Mouse (Mus musculus): Measurements from ENCODE around the gene Olfr1321. TPM values are rescaled to one million over a fixed set of nuclear protein-coding genes. Genes with fewer than 3 reads are reported as not detected.

Gene Olfr1321
- total RNA-seq (2014; fragmentation: Nextera tagmentation), result not detected in 2 replicates
- 0.05 TPM in 1 of 2 replicates, not detected in the other for total RNA-seq (2017)
- not detected in 2 replicates for polyA plus RNA-seq (2012)

DNA sequence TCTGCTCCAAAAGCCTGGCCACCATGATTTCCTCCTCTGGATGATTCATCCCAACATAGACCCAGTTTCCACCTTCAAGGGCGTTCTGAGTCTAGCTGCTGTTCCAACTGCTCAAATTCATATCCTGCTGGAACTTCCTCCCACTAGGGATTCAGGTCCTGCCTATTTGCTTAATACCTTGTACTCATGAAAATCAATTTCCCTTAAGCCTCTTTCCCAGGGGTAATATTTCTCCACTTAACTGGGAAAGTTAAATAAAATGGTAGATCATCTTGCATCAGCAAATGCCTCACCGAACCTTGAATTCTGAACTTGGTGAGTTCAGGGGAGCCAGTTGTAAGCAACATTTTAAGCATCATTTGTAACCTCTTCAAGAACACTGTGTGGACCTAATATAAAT is at the start of gene Olfr1321:
Gene Olfr1321, minus strand, starts transcription at position 101 of the 400 bp plus-strand sequence.
- no peak for ATAC-seq (ENCODE audit: extremely low read depth, insufficient number of reproducible peaks, low FRiP score, poor library complexity, severe bottlenecking)
- H3K4me1 ChIP-seq (ENCODE audit: insufficient read depth, low read depth, low read length), result no peaks in the 10 kb centered on the region
- TF ChIP-seq POLR2AphosphoS5 (IDR thresholded peaks at IDR 0.05; ENCODE audit: insufficient replicate concordance, low read depth, low read length) (no peak), TAL1 (conservative IDR thresholded peaks at IDR 0.05; ENCODE audit: low read depth, low read length) (no peak), GATA2 (IDR thresholded peaks at IDR 0.05; ENCODE audit: borderline replicate concordance, low read depth, low read length) (no peak), GATA1 (IDR thresholded peaks at IDR 0.05; ENCODE audit: borderline replicate concordance, low read length) (no peak), CTCF (IDR thresholded peaks at IDR 0.05; ENCODE audit: low read depth, low read length) (no peak)
- H3K27me3 ChIP-seq (ENCODE audit: insufficient read depth, low read length), result no peaks in the 10 kb centered on the region
- DNase-seq (ENCODE audit: low spot score), result no peak
- H3K9me3 ChIP-seq (replicated peaks), result no peaks in the 10 kb centered on the region
- H3K4me3 ChIP-seq (ENCODE audit: low read depth, low read length), result no peak within 1 kb of the TSS
- no peaks in the 10 kb centered on the region for H3K36me3 ChIP-seq (replicated peaks)

DNA sequence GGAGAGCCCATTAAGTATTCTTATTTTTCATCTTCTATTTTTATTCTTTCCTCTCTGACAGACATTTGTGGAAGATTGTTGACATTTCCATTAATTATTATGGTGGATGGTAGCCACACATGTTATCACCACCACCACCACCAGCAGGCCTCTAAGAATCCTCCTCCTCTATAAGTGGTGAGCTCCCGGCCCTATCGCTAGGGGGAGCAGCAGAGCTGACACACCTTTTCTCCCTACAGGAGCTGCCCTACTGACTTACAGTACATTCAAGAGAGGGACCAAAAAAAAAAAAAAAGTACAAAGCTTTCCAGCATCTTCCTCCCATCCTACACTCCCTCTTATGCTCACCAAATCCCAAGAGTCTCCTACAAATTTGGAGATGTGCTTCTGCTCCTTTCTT is 36.0 kb upstream of the Olfr1321 start:
- no peaks in the 10 kb centered on the region for H3K4me1 ChIP-seq (ENCODE audit: insufficient read depth, low read depth, low read length)
- TF ChIP-seq CTCF (IDR thresholded peaks at IDR 0.05; ENCODE audit: low read depth, low read length) (no peak), POLR2AphosphoS5 (IDR thresholded peaks at IDR 0.05; ENCODE audit: insufficient replicate concordance, low read depth, low read length) (no peak), TAL1 (conservative IDR thresholded peaks at IDR 0.05; ENCODE audit: low read depth, low read length) (no peak), GATA1 (IDR thresholded peaks at IDR 0.05; ENCODE audit: borderline replicate concordance, low read length) (no peak), GATA2 (IDR thresholded peaks at IDR 0.05; ENCODE audit: borderline replicate concordance, low read depth, low read length) (no peak)
- H3K4me3 ChIP-seq (ENCODE audit: low read depth, low read length), result no peak overlapping the region
- ATAC-seq (ENCODE audit: extremely low read depth, insufficient number of reproducible peaks, low FRiP score, poor library complexity, severe bottlenecking), result no peak
- no peaks in the 10 kb centered on the region for H3K27me3 ChIP-seq (ENCODE audit: insufficient read depth, low read length)
- no peaks in the 10 kb centered on the region for H3K36me3 ChIP-seq (replicated peaks)
- DNase-seq (ENCODE audit: low spot score), result no peak
- no peaks in the 10 kb centered on the region for H3K9me3 ChIP-seq (replicated peaks)

DNA sequence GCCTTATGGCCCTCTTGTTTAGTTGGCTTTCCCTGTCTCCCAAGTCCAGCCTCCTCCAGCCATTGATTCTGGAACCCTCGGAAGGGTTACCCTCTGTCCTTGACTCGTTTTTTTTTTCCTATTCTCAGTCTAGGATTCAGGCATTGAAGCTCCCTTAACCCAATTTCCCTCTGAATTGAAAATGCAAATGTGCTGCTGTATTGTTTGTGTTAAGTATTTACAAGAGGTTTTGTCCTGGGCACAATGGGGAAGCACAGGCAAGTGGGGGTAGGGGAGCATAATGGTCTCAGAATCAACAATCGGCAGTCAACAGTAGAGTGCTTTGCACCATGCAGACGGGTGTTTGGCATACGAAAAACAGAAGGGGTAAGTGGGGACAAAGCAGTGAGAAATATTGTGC is 10.3 kb upstream of the Olfr1321 start:
- no peaks in the 10 kb centered on the region for H3K9me3 ChIP-seq (replicated peaks)
- H3K4me1 ChIP-seq (ENCODE audit: insufficient read depth, low read depth, low read length), result no peaks in the 10 kb centered on the region
- DNase-seq (ENCODE audit: low spot score) (no peak), ATAC-seq (ENCODE audit: extremely low read depth, insufficient number of reproducible peaks, low FRiP score, poor library complexity, severe bottlenecking) (no peak)
- H3K4me3 ChIP-seq (ENCODE audit: low read depth, low read length), result no peak overlapping the region
- H3K27me3 ChIP-seq (ENCODE audit: insufficient read depth, low read length), result no peaks in the 10 kb centered on the region
- H3K36me3 ChIP-seq (replicated peaks), result no peaks in the 10 kb centered on the region
- no peak for TF ChIP-seq GATA1 (IDR thresholded peaks at IDR 0.05; ENCODE audit: borderline replicate concordance, low read length)

Other genes with a start within 250 kb of the Olfr1321 start
- not detected in 2 replicates for gene Olfr1320, start 62.7 kb downstream of the Olfr1321 start, total RNA-seq (2014; fragmentation: Nextera tagmentation)
- 0.16 TPM in 1 of 2 replicates, not detected in the other for gene Olfr1320, start 62.7 kb downstream of the Olfr1321 start, total RNA-seq (2017)
- not detected in 2 replicates for gene Olfr1320, start 62.7 kb downstream of the Olfr1321 start, polyA plus RNA-seq (2012)
- gene Igsf1, start 62.7 kb upstream of the Olfr1321 start, total RNA-seq (2014; fragmentation: Nextera tagmentation), result not detected in 2 replicates
- gene Igsf1, start 62.7 kb upstream of the Olfr1321 start, total RNA-seq (2017), result not detected in 2 replicates
- not detected in 2 replicates for gene Igsf1, start 62.7 kb upstream of the Olfr1321 start, polyA plus RNA-seq (2012)
- gene Olfr1322, start 156.4 kb upstream of the Olfr1321 start, total RNA-seq (2014; fragmentation: Nextera tagmentation), result not detected in 2 replicates
- 0.05 TPM in 1 of 2 replicates, not detected in the other for gene Olfr1322, start 156.4 kb upstream of the Olfr1321 start, total RNA-seq (2017)
- not detected in 2 replicates for gene Olfr1322, start 156.4 kb upstream of the Olfr1321 start, polyA plus RNA-seq (2012)

Measured in G1E (cell line).